Mouse (Mus musculus): ENCODE data around the gene Rtn2. TPM values are rescaled to one million over a fixed set of nuclear protein-coding genes. Genes with fewer than 3 reads are reported as not detected.

Gene Rtn2
- polyA plus RNA-seq, 1 experiment from 2014 or later = 26.1 TPM

DNA sequence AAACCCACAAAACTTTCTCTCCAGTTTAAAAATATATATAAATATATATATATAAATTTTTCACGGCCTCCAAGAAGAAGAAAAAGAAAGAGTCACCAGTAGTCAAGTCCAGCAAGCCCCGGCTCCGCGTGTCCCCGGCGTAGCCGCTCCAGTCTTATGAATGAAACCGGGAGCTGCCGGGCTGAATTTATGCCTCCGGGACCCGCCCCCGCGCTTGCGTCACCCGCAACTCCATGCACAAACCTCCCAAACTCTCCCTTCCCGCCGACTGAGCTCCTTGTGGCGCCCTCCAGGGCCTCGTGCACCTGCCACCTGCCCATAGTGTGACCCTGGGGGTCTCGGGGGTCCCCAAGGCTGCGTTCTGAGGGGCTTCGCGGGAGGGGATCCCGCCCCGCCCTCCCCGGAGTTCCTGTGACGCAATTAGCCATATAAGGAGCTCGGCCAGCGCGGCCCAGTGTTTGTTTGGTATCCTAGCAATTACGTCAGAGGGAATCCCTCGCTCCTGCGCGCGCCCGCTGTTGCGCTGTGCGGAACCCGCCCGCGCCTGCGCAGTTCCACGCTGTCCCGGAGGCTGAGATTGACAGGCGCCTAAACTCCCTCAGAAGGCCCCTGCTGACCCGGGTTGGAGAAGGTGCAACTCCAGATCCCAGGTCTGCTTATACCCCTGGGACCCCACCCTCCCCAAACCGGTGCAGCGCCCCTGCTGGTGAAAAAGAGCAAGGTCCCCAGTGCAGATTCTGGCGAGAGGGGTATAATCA lies 27.6 kb downstream of the Rtn2 start, which contains the start of gene Fosb:
TSS of gene Fosb (minus strand) at position 168 of the 758 bp plus-strand sequence.
- Histone ChIP-seq H3K36me3 (no peaks in the 10 kb centered on the region), H3K4me3 (peak within 1 kb of the TSS; percentile 68), H3K27me3 (replicated peaks) (peaks cover 51% of the 10 kb centered on the region), H3K4me2 (peak within 1 kb of the TSS; percentile 100), H3K4me1 (peaks cover 24% of the 10 kb centered on the region), H3K27ac (replicated peaks) (peak within 1 kb of the TSS; percentile 78; the same call in 1 of the 2 replicates), H3K9me3 (no peaks in the 10 kb centered on the region), H3K9ac (peak within 1 kb of the TSS; percentile 81)
- peak; percentile 78 for ATAC-seq (ENCODE audit: extremely low read depth, insufficient number of reproducible peaks, low FRiP score, low TSS enrichment)
- WGBS = under 1% methylated on average over 49 of the region's 49 CpGs

DNA sequence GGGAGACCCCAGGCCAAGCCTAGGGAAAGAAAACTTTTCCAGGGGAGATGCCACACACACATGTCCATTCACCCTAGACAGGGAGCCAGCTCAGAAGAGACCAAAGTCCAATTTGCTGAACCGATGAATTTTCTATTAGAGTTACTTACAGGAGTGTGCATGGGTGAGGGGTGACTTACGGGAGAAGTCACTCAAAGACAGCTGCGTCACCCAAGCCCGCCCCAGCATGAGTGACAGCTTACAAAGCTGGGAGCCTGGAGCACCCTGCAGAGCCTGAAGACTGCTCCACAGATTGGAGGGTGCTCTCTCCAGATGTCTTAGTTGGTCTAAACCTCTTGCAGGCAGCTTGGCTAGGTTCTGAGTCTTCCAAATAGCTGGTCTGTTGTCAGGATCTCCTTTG lies 29.6 kb downstream of the Rtn2 start:
- H3K9ac ChIP-seq = no peak overlapping the region
- H3K4me1 ChIP-seq = peaks cover 26% of the 10 kb centered on the region
- ATAC-seq (ENCODE audit: extremely low read depth, insufficient number of reproducible peaks, low FRiP score, low TSS enrichment) = no peak
- H3K4me3 ChIP-seq = no peak overlapping the region
- no peak overlapping the region for H3K27ac ChIP-seq (replicated peaks)
- H3K4me2 ChIP-seq = no peak overlapping the region
- H3K27me3 ChIP-seq (replicated peaks) = peaks cover 44% of the 10 kb centered on the region
- no peaks in the 10 kb centered on the region for H3K36me3 ChIP-seq
- H3K9me3 ChIP-seq = no peaks in the 10 kb centered on the region
- 34% methylated on average over 4 of the region's 4 CpGs for WGBS

DNA sequence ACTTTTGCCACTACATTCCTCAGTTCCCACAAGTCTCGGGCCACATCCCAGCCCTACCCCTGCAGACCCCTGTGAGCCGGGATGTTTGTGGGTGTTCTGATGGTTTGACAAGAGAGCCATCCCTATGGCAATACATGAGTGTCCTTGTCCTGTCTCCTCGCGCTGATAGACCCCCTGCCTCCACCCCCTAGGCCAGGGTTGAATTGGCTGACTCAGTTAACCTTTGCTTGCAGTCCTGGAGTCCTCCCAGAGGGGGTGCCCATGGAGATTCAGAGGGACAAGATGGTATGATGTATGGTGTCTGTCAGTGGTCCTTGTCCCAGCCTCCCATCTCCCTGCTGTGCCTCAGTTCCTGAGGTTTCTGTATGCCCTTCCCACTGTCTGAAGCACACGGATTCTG lies 31.6 kb downstream of the Rtn2 start:
- no peaks in the 10 kb centered on the region for H3K36me3 ChIP-seq
- no peak overlapping the region for H3K4me2 ChIP-seq
- peaks cover 18% of the 10 kb centered on the region for H3K4me1 ChIP-seq
- H3K27me3 ChIP-seq (replicated peaks) = peaks cover 53% of the 10 kb centered on the region
- no peak overlapping the region for H3K4me3 ChIP-seq
- ATAC-seq (ENCODE audit: extremely low read depth, insufficient number of reproducible peaks, low FRiP score, low TSS enrichment) = no peak
- no peak overlapping the region for H3K9ac ChIP-seq
- H3K9me3 ChIP-seq = no peaks in the 10 kb centered on the region
- no peak overlapping the region for H3K27ac ChIP-seq (replicated peaks)
- 45% methylated on average over 5 of the region's 5 CpGs for WGBS

DNA sequence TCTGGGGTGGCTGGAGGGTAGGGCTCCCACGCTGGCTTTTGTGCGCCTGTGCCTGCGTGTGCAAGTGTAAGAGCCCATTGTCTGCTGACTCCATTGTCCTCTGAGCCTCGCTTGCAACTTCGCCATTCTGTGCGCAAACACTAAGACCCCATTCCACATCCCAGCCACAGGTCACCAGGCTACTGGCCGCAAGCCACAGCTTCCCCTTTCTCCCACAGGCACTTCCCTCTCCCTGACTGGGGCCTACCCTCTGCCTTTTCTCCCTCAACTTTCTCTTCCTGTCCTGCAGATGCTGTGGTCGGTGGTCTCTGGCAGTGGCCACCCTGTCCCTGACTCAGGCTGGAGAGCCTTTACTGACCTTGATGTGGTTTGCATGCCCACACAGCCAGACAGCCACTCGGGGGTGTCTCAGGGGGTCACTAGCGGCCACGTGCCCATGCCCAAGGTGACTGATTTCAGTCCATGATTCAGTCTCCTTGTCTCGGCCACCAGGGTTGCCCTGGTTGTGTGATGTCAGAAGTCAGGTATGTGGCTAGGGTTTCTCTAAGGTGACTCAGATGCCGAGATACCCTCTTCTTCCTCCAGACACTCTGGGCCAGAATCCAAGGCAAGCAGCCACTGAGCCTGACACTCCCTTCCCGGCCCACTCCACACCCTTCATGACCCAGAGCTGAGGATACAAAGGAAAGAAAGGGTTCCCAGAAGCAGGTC lies 34.2 kb downstream of the Rtn2 start:
- Histone ChIP-seq H3K27me3 (replicated peaks) (peaks cover 53% of the 10 kb centered on the region), H3K4me1 (peaks cover 23% of the 10 kb centered on the region), H3K9me3 (no peaks in the 10 kb centered on the region), H3K4me3 (no peak overlapping the region), H3K4me2 (no peak overlapping the region), H3K36me3 (no peaks in the 10 kb centered on the region), H3K27ac (replicated peaks) (no peak overlapping the region), H3K9ac (peak overlapping the region; percentile 28)
- no peak for ATAC-seq (ENCODE audit: extremely low read depth, insufficient number of reproducible peaks, low FRiP score, low TSS enrichment)
- WGBS = 48% methylated on average over 14 of the region's 14 CpGs

DNA sequence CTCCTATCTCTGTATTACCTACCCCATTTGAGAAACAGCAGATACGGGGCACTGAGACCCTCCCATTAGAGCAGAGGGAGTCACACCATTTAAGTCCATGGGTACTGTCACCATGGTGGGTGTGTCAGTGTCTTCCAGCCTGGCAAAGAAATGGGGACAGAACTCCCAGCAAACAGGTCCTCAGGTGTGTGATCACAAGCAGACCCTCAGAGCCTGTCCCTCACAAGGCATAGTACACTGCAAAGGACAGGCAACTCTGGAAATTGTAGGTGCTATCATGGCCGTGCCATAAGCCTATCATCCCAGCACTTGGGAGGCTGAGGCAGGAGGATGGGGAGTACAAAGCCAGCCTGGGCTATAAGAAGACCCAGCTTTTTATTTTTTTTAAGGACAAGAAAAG lies 35.8 kb downstream of the Rtn2 start:
- Histone ChIP-seq H3K27ac (replicated peaks) (no peak overlapping the region), H3K27me3 (replicated peaks) (peaks cover 50% of the 10 kb centered on the region), H3K4me3 (no peak overlapping the region), H3K4me1 (peaks cover 25% of the 10 kb centered on the region), H3K9ac (no peak overlapping the region), H3K4me2 (no peak overlapping the region), H3K36me3 (no peaks in the 10 kb centered on the region), H3K9me3 (no peaks in the 10 kb centered on the region)
- WGBS = 69% methylated on average over 2 of the region's 2 CpGs
- no peak for ATAC-seq (ENCODE audit: extremely low read depth, insufficient number of reproducible peaks, low FRiP score, low TSS enrichment)

DNA sequence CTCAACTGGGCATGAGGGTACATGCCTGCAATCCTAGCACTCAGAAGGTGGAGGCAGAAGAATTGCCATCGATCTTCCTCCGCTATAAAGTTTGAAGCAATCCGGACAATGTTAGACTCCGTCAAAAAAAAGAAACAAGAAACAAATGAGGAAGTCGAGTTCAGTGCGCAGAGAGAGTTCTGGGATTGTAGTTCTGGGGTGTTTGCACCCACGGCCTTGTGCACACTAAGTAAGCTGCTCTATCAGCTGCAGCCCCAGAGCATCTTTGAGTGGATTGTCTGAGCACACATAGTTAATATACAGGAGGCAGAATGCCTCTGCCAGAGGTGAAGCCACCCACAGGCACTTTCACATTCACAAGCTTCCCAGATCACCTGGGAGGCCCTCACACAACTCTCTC lies 36.3 kb downstream of the Rtn2 start:
- WGBS = 71% methylated on average over 7 of the region's 7 CpGs
- ATAC-seq (ENCODE audit: extremely low read depth, insufficient number of reproducible peaks, low FRiP score, low TSS enrichment) = no peak
- Histone ChIP-seq H3K9me3 (no peaks in the 10 kb centered on the region), H3K36me3 (no peaks in the 10 kb centered on the region), H3K9ac (no peak overlapping the region), H3K27me3 (replicated peaks) (peaks cover 47% of the 10 kb centered on the region), H3K4me2 (no peak overlapping the region), H3K27ac (replicated peaks) (no peak overlapping the region), H3K4me3 (no peak overlapping the region), H3K4me1 (peaks cover 25% of the 10 kb centered on the region)

DNA sequence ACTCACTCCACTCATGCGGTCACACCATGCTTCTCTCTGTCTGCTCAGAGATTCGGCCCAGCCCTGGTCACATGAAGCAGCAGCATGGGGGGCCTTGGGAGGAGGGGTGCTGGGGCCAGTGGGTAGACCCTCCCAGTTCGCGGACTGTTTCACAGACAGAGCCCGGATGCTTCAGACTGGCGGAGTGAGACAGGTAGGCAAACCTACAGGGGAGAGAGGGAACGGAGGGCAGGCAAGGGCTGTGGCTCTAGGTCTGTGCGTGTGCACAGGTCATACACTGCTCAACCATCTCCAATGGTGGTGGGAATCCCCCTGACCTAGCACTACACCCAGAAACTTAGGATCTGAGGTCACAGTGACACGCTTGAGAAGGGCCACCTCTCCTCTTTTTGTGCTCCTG lies 37.0 kb downstream of the Rtn2 start:
- peak overlapping the region; percentile 83 for H3K9ac ChIP-seq
- peak overlapping the region; percentile 57 for H3K4me3 ChIP-seq
- H3K36me3 ChIP-seq = no peaks in the 10 kb centered on the region
- H3K4me2 ChIP-seq = peak overlapping the region; percentile 89
- WGBS = 18% methylated on average over 9 of the region's 9 CpGs
- H3K27ac ChIP-seq (replicated peaks) = peak overlapping the region; percentile 42
- no peaks in the 10 kb centered on the region for H3K9me3 ChIP-seq
- peaks cover 39% of the 10 kb centered on the region for H3K27me3 ChIP-seq (replicated peaks)
- H3K4me1 ChIP-seq = peaks cover 25% of the 10 kb centered on the region
- ATAC-seq (ENCODE audit: extremely low read depth, insufficient number of reproducible peaks, low FRiP score, low TSS enrichment) = no peak; the same call in 1 of the 2 replicates

DNA sequence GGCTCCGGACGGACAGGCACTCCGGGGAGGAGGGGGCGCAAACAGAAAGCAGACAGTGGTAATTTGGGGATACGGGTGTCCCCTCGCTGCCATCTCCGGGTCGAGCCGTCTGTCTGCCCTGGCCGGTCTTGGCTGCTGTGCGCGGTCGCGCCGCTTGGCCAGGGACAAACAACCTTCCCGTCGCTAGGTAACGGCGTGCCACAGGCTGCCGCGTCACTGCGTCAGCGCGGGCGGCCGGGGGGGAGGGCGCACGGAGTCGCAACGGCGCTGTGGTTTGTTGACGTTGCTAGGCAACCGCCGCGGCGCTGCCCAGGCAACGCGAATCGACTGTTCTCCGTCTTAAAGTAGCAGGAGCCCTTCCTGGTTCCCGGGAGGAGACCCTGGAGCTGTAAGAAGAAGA lies 37.5 kb downstream of the Rtn2 start:
- H3K4me3 ChIP-seq = peak overlapping the region; percentile 57
- peaks cover 35% of the 10 kb centered on the region for H3K27me3 ChIP-seq (replicated peaks)
- peaks cover 25% of the 10 kb centered on the region for H3K4me1 ChIP-seq
- peak; percentile 86 for ATAC-seq (ENCODE audit: extremely low read depth, insufficient number of reproducible peaks, low FRiP score, low TSS enrichment)
- H3K36me3 ChIP-seq = no peaks in the 10 kb centered on the region
- no peaks in the 10 kb centered on the region for H3K9me3 ChIP-seq
- peak overlapping the region; percentile 42; the same call in 1 of the 2 replicates for H3K27ac ChIP-seq (replicated peaks)
- WGBS = under 1% methylated on average over 40 of the region's 41 CpGs
- peak overlapping the region; percentile 89 for H3K4me2 ChIP-seq
- peak overlapping the region; percentile 83 for H3K9ac ChIP-seq

DNA sequence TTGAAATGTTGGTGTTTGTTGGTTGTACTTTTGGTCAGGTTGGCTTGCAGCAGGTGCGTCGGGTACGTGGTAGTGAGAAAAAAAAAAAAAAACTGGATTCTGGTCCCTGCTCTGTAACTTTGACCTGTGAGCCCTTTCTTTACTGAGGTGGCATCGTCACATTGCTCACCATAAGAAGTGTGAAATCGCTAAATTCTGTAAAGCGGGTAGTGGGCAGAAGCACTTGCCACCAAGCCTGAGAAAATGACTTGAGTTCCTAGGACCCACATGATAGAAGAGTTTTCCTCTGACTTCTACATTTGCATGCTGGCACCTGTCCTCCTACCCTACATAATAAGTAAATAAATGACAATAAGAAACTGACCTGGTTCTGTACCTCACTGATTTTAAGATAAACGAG lies 38.2 kb downstream of the Rtn2 start:
- peak overlapping the region; percentile 70 for H3K9ac ChIP-seq
- WGBS = 40% methylated on average over 7 of the region's 7 CpGs
- peak overlapping the region; percentile 57 for H3K4me3 ChIP-seq

DNA sequence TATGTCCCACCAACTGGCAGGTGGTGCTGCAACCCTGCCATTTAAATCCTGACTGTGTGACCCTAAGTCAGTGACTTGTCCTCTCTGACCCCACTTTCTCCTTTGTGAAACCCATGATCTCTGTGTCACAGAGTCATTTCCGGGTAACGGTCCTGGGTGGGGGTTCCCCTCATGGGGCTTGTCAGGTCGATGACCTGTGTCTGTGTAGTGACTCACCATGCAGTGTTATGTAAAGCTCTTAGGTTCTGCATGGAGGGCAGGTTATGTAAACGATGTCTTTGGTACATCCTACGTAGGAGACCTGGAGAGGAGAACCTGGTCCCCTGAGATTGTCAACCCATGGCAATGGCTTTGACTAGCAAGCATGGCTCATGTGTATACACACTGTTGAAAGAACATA lies 39.0 kb downstream of the Rtn2 start:
- Histone ChIP-seq H3K4me3 (no peak overlapping the region), H3K9me3 (no peaks in the 10 kb centered on the region), H3K4me1 (peaks cover 35% of the 10 kb centered on the region), H3K27me3 (replicated peaks) (peaks cover 22% of the 10 kb centered on the region; the same call in 1 of the 2 replicates), H3K4me2 (no peak overlapping the region), H3K27ac (replicated peaks) (no peak overlapping the region), H3K9ac (no peak overlapping the region), H3K36me3 (no peaks in the 10 kb centered on the region)
- WGBS = 65% methylated on average over 5 of the region's 5 CpGs
- no peak for ATAC-seq (ENCODE audit: extremely low read depth, insufficient number of reproducible peaks, low FRiP score, low TSS enrichment)

More for the DNA sequence above, 38.2 kb downstream of the Rtn2 start:
- H3K27ac ChIP-seq (replicated peaks) = peak overlapping the region; percentile 13; the same call in 1 of the 2 replicates
- H3K4me2 ChIP-seq = peak overlapping the region; percentile 89
- H3K36me3 ChIP-seq = no peaks in the 10 kb centered on the region
- H3K27me3 ChIP-seq (replicated peaks) = peaks cover 28% of the 10 kb centered on the region
- H3K9me3 ChIP-seq = no peaks in the 10 kb centered on the region
- no peak for ATAC-seq (ENCODE audit: extremely low read depth, insufficient number of reproducible peaks, low FRiP score, low TSS enrichment)
- peaks cover 29% of the 10 kb centered on the region for H3K4me1 ChIP-seq

DNA sequence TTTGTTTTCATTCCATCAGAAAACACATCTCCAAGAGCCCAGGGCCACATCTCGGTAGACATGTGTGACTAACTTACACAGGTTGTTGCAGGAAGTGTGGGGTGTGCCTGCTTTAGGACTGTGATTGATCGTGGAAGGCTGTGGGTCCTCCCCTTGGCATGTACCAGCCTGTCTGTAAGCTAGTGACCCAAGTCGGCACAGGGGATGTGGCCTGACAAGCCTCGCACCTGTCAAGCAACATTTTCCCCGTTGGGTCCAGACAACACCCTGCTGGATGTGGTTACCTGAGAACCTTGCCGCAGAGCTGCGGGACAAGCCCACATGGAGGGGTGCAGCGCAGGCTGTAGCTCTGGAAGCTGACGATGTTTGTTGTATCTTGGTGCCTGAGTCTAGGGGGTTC lies 40.1 kb downstream of the Rtn2 start:
- no peak for ATAC-seq (ENCODE audit: extremely low read depth, insufficient number of reproducible peaks, low FRiP score, low TSS enrichment)
- no peak overlapping the region for H3K27ac ChIP-seq (replicated peaks)

More for the DNA sequence above, 40.1 kb downstream of the Rtn2 start:
- no peaks in the 10 kb centered on the region for H3K9me3 ChIP-seq
- H3K27me3 ChIP-seq (replicated peaks) = peaks cover 19% of the 10 kb centered on the region; the same call in 1 of the 2 replicates
- no peak overlapping the region for H3K9ac ChIP-seq
- no peaks in the 10 kb centered on the region for H3K36me3 ChIP-seq
- H3K4me2 ChIP-seq = no peak overlapping the region
- no peak overlapping the region for H3K4me3 ChIP-seq
- peaks cover 37% of the 10 kb centered on the region for H3K4me1 ChIP-seq
- 39% methylated on average over 9 of the region's 9 CpGs for WGBS

Data from heart, embryonic 13.5 days (tissue).